Mouse (Mus musculus) midbrain, embryonic 11.5 days (tissue): ENCODE measurements at regions not wholly inside any gene's neighbourhood (a gene's known extent, or its start where the extent isn't known, plus 50 kb on each side); places are given as distances from the start of the nearest gene placed in this dataset.
"Not testable (repeated sequence)": the region's sequence is repeated elsewhere in the genome, so short reads cannot be mapped to it uniquely, and the experiment has no call there.

Experiments
- ATAC-seq: fragments of 200-750 bp; cut with Nextera tagmentation; 2 replicates; pipeline ENCODE4 v1.8.0; 2017; ENCODE audit warnings: moderate TSS enrichment, moderate library complexity; ENCODE audit not compliant: low FRiP score
- DNase-seq: peaks from one replicate; pipeline ENCODE4 v3.0.0; 2015; ENCODE audit warnings: low spot score; ENCODE audit errors: missing footprints
- H3K27ac ChIP-seq: fragments of 300-500 bp; sonication (generic); 2 replicates; pipeline ENCODE4 v1.5.1; 2014; ENCODE audit warnings: low read depth, low read length
- H3K27me3 ChIP-seq: fragments of 300-500 bp; sonication (generic); 2 replicates; pipeline ENCODE4 v1.6.1; 2014; ENCODE audit warnings: mild to moderate bottlenecking, low read length, moderate library complexity, mixed read lengths; ENCODE audit not compliant: control insufficient read depth, insufficient read depth
- H3K36me3 ChIP-seq: fragments of 300-500 bp; sonication (generic); 2 replicates; pipeline ENCODE4 v1.6.1; 2014; ENCODE audit warnings: mild to moderate bottlenecking, low read length, moderate library complexity, mixed read lengths; ENCODE audit not compliant: control insufficient read depth, insufficient read depth
- H3K4me1 ChIP-seq: fragments of 300-500 bp; sonication (generic); 2 replicates; pipeline ENCODE4 v1.6.1; 2014; ENCODE audit warnings: low read length; ENCODE audit not compliant: control insufficient read depth, insufficient read depth
- H3K4me2 ChIP-seq: fragments of 300-500 bp; sonication (generic); 2 replicates; pipeline ENCODE4 v1.6.1; 2014; ENCODE audit warnings: mild to moderate bottlenecking, moderate library complexity
- H3K4me3 ChIP-seq: fragments of 300-500 bp; sonication (generic); 2 replicates; pipeline ENCODE4 v1.5.1; 2014; ENCODE audit warnings: low read depth, low read length
- H3K9ac ChIP-seq: fragments of 300-500 bp; sonication (generic); 2 replicates; pipeline ENCODE4 v1.6.1; 2014; ENCODE audit warnings: low read length
- H3K9me3 ChIP-seq: fragments of 300-500 bp; sonication (generic); 2 replicates; pipeline ENCODE4 v1.6.1; 2016; ENCODE audit warnings: low read length; ENCODE audit not compliant: control insufficient read depth
- WGBS: fragments of 180-500 bp; shearing (Covaris S2); extraction: QIAGEN DNeasy Blood & Tissue Kit; methylation state at CpG from one replicate; pipeline ENCODE4 v1.1.7; 2014; 5-methylcytosine and 5-hydroxymethylcytosine counted together

- 76% methylated on average over 1 of the region's 1 CpGs for WGBS
- ATAC-seq: peak; percentile 38; the same call in 1 of the 2 replicates
- Histone ChIP-seq H3K4me2 (no peak overlapping the region), H3K4me1 (no peaks in the 10 kb centered on the region), H3K27me3 (no peaks in the 10 kb centered on the region), H3K4me3 (no peak overlapping the region), H3K9ac (no peak overlapping the region), H3K36me3 (no peaks in the 10 kb centered on the region), H3K27ac (no peak overlapping the region), H3K9me3 (no peaks in the 10 kb centered on the region)
- DNase-seq: no peak
Observed at GRCm38 (mm10) chr15:8839462-8839861, 128.3 kb upstream of the Ranbp3l start.

- Histone ChIP-seq H3K27ac (no peak overlapping the region), H3K27me3 (no peaks in the 10 kb centered on the region), H3K36me3 (no peaks in the 10 kb centered on the region), H3K4me2 (no peak overlapping the region), H3K9me3 (no peaks in the 10 kb centered on the region), H3K4me1 (peaks cover 3% of the 10 kb centered on the region; the same call in 1 of the 2 replicates), H3K4me3 (no peak overlapping the region), H3K9ac (no peak overlapping the region)
- ATAC-seq (no peak), DNase-seq (peak; percentile 2)
- WGBS: 80% methylated on average over 4 of the region's 4 CpGs
Observed at GRCm38 (mm10) chr15:8834151-8834550, 123.6 kb upstream of the Slc1a3 start.

GRCm38 (mm10) chr15:8832970-8833369, 122.4 kb upstream of the Slc1a3 start:
- H3K27ac ChIP-seq: no peak overlapping the region
- H3K9me3 ChIP-seq: no peaks in the 10 kb centered on the region
- no peak overlapping the region for H3K4me2 ChIP-seq
- no peak overlapping the region for H3K4me3 ChIP-seq
- 65% methylated on average over 1 of the region's 1 CpGs for WGBS
- ATAC-seq (no peak), DNase-seq (peak; percentile 49)
- no peaks in the 10 kb centered on the region for H3K36me3 ChIP-seq
- no peak overlapping the region for H3K9ac ChIP-seq
- no peaks in the 10 kb centered on the region for H3K27me3 ChIP-seq
- peaks cover 3% of the 10 kb centered on the region; the same call in 1 of the 2 replicates for H3K4me1 ChIP-seq

- no peak for ATAC-seq
- H3K9me3 ChIP-seq: no peaks in the 10 kb centered on the region
- H3K27me3 ChIP-seq: no peaks in the 10 kb centered on the region
- peak; percentile 78 for DNase-seq
- no peak overlapping the region for H3K4me3 ChIP-seq
- peaks cover 3% of the 10 kb centered on the region; the same call in 1 of the 2 replicates for H3K4me1 ChIP-seq
- WGBS: 33% methylated on average over 13 of the region's 13 CpGs
- no peak overlapping the region for H3K27ac ChIP-seq
- no peaks in the 10 kb centered on the region for H3K36me3 ChIP-seq
- no peak overlapping the region for H3K9ac ChIP-seq
- H3K4me2 ChIP-seq: no peak overlapping the region
Observed at GRCm38 (mm10) chr15:8831720-8832620, 121.4 kb upstream of the Slc1a3 start.

GRCm38 (mm10) chr15:8824861-8825260, 114.3 kb upstream of the Slc1a3 start:
- Histone ChIP-seq H3K4me2 (no peak overlapping the region), H3K4me3 (no peak overlapping the region), H3K27ac (no peak overlapping the region), H3K36me3 (no peaks in the 10 kb centered on the region), H3K27me3 (no peaks in the 10 kb centered on the region), H3K9ac (no peak overlapping the region), H3K4me1 (no peaks in the 10 kb centered on the region), H3K9me3 (no peaks in the 10 kb centered on the region)
- DNase-seq (peak; percentile 66), ATAC-seq (no peak)
- 72% methylated on average over 6 of the region's 6 CpGs for WGBS

- DNase-seq, H3K27ac ChIP-seq, H3K36me3 ChIP-seq, H3K4me3 ChIP-seq, H3K27me3 ChIP-seq, H3K9me3 ChIP-seq, H3K4me2 ChIP-seq, H3K9ac ChIP-seq, ATAC-seq, H3K4me1 ChIP-seq: not testable (repeated sequence)
- 86% methylated on average over 2 of the region's 8 CpGs for WGBS
Observed at GRCm38 (mm10) chr15:8822795-8823194, 112.2 kb upstream of the Slc1a3 start.

- ATAC-seq: peak; percentile 49; the same call in 1 of the 2 replicates
- 71% methylated on average over 8 of the region's 8 CpGs for WGBS
- H3K9me3 ChIP-seq: no peaks in the 10 kb centered on the region; the same call in 1 of the 2 replicates
Observed at GRCm38 (mm10) chr15:8817542-8817941, 107.0 kb upstream of the Slc1a3 start.

GRCm38 (mm10) chr15:8816501-8817368, 106.2 kb upstream of the Slc1a3 start:
- Histone ChIP-seq H3K9me3 (no peaks in the 10 kb centered on the region; the same call in 1 of the 2 replicates), H3K9ac (no peak overlapping the region), H3K4me3 (no peak overlapping the region), H3K4me1 (peaks cover 16% of the 10 kb centered on the region), H3K27ac (no peak overlapping the region; the same call in 1 of the 2 replicates), H3K27me3 (no peaks in the 10 kb centered on the region; the same call in 1 of the 2 replicates), H3K4me2 (no peak overlapping the region), H3K36me3 (no peaks in the 10 kb centered on the region)
- WGBS: 52% methylated on average over 10 of the region's 10 CpGs
- ATAC-seq (no peak), DNase-seq (no peak)

More at GRCm38 (mm10) chr15:8817542-8817941, 107.0 kb upstream of the Slc1a3 start:
- Histone ChIP-seq H3K4me3 (no peak overlapping the region), H3K9ac (no peak overlapping the region), H3K4me1 (peaks cover 16% of the 10 kb centered on the region), H3K36me3 (no peaks in the 10 kb centered on the region), H3K27me3 (no peaks in the 10 kb centered on the region; the same call in 1 of the 2 replicates), H3K4me2 (no peak overlapping the region), H3K27ac (no peak overlapping the region)
- no peak for DNase-seq
